Mouse (Mus musculus): ENCODE measurements around the gene Caly.

GRCm38 (mm10) chr7:140090601-140091000 is 8.3 kb upstream of the Caly start:
- TF ChIP-seq CHD2 (IDR thresholded peaks at IDR 0.05; ENCODE audit: low read depth, low read length), result no peak
- no peak for TF ChIP-seq HCFC1 (IDR thresholded peaks at IDR 0.05; ENCODE audit: borderline replicate concordance, insufficient read depth, low read length)

Measured in ES-E14 (cell line).